Mouse (Mus musculus) CH12.LX (cell line): ENCODE measurements at regions not wholly inside any gene's neighbourhood (a gene's known extent, or its start where the extent isn't known, plus 50 kb on each side); places are given as distances from the start of the nearest gene placed in this dataset.

Experiments used
- DNase-seq: peaks from one replicate; pipeline ENCODE4 v3.0.0-alpha.2; 2013; ENCODE audit errors: extremely low read depth
- H3K27ac ChIP-seq: 2 replicates; pipeline ENCODE4 v1.5.1; 2012; ENCODE audit warnings: low read depth, mild to moderate bottlenecking, control low read depth, moderate library complexity; ENCODE audit not compliant: insufficient read depth
- H3K27me3 ChIP-seq: replicated peaks from 2 replicates; pipeline ENCODE3; 2012; ENCODE audit warnings: inconsistent platforms
- H3K36me3 ChIP-seq, 2 experiments: replicated peaks in 1 of 2; 2 replicates each; pipeline versions ENCODE3 to v1.6.1; 2012; ENCODE audit warnings: inconsistent platforms in 1 of 2, low read length in 1 of 2, mild to moderate bottlenecking in 1 of 2, mixed read lengths in 1 of 2, moderate library complexity in 1 of 2; ENCODE audit not compliant: control insufficient read depth in 1 of 2, insufficient read depth in 1 of 2
- H3K4me1 ChIP-seq, 2 experiments: 2 replicates each; pipeline ENCODE4 v1.6.1; 2012; ENCODE audit warnings: inconsistent platforms in 1 of 2, moderate library complexity in 1 of 2; ENCODE audit not compliant: insufficient read depth in 2 of 2, control insufficient read depth in 1 of 2
- H3K4me2 ChIP-seq: 2 replicates; pipeline ENCODE4 v1.6.1; 2012; ENCODE audit warnings: low read depth, mild to moderate bottlenecking, control low read depth; ENCODE audit not compliant: poor library complexity, insufficient read depth, severe bottlenecking
- H3K4me3 ChIP-seq, 3 experiments: fragments of 150-350 bp in 1 of 3; sonication (generic) in 1 of 3; replicated peaks in 1 of 3; 2 replicates each; pipeline versions ENCODE3 to v1.5.1; 2011 to 2012; ENCODE audit warnings: low read depth in 2 of 3, low read length in 2 of 3, mild to moderate bottlenecking in 2 of 3, moderate library complexity in 2 of 3, control low read depth in 1 of 3, improper control_type of control experiment in 1 of 3, inconsistent platforms in 1 of 3, mixed read lengths in 1 of 3; ENCODE audit not compliant: poor library complexity in 1 of 3
- H3K79me2 ChIP-seq: replicated peaks from 2 replicates; pipeline ENCODE4 v1.6.1; 2012; ENCODE audit warnings: mild to moderate bottlenecking, moderate library complexity; ENCODE audit not compliant: control insufficient read depth, poor library complexity, insufficient read depth, severe bottlenecking; ENCODE audit errors: extremely low read depth
- H3K9ac ChIP-seq: 2 replicates; pipeline ENCODE4 v1.6.1; 2012; ENCODE audit warnings: low read depth, mild to moderate bottlenecking, control low read depth, moderate library complexity; ENCODE audit not compliant: insufficient read depth
- H3K9me3 ChIP-seq: replicated peaks from 2 replicates; pipeline ENCODE3; 2012; ENCODE audit warnings: low read length, inconsistent platforms, mixed read lengths
- HCFC1 ChIP-seq: IDR thresholded peaks from 2 replicates; pipeline ENCODE4 v1.6.1; 2012; ENCODE audit warnings: low read depth, mild to moderate bottlenecking, inconsistent platforms, low read length, improper control_type of control experiment
- JUN ChIP-seq: IDR thresholded peaks from 2 replicates; pipeline ENCODE4 v1.6.1; 2011; ENCODE audit warnings: low read depth, mild to moderate bottlenecking, low read length, improper control_type of control experiment, moderate library complexity; ENCODE audit not compliant: insufficient read depth
- MAZ ChIP-seq: IDR thresholded peaks from 2 replicates; pipeline ENCODE4 v1.6.1; 2012; ENCODE audit warnings: low read depth, mild to moderate bottlenecking, inconsistent platforms, low read length, improper control_type of control experiment, moderate library complexity
- MEF2A ChIP-seq: IDR thresholded peaks from 2 replicates; pipeline ENCODE4 v1.6.1; 2014; ENCODE audit warnings: low read depth, mild to moderate bottlenecking, inconsistent platforms, low read length, improper control_type of control experiment, borderline replicate concordance
- RCOR1 ChIP-seq: conservative IDR thresholded peaks from 2 replicates; pipeline ENCODE4 v1.6.1; 2012; ENCODE audit warnings: low read depth, mild to moderate bottlenecking, inconsistent platforms, low read length, improper control_type of control experiment
- UBTF ChIP-seq: IDR thresholded peaks from 2 replicates; pipeline ENCODE4 v1.6.1; 2012; ENCODE audit warnings: low read depth, mild to moderate bottlenecking, inconsistent platforms, low read length, improper control_type of control experiment, moderate library complexity
- USF1 ChIP-seq: IDR thresholded peaks from 2 replicates; pipeline ENCODE4 v1.6.1; 2014; ENCODE audit warnings: low read depth, mild to moderate bottlenecking, inconsistent platforms, low read length, improper control_type of control experiment
- USF2 ChIP-seq: conservative IDR thresholded peaks from 2 replicates; pipeline ENCODE4 v1.6.1; 2011; ENCODE audit warnings: low read depth, low read length, improper control_type of control experiment
- ZKSCAN1 ChIP-seq: IDR thresholded peaks from 2 replicates; pipeline ENCODE4 v1.6.1; 2012; ENCODE audit warnings: low read depth, inconsistent platforms, low read length, improper control_type of control experiment, borderline replicate concordance
- dilution Hi-C: fragments of 300-500 bp; cut with MboI; formaldehyde crosslinking; loops from 2 replicates; pipeline ENCODE4 v1.14.3; 2020; ENCODE audit warnings: low sequenced_read_pairs; ENCODE audit not compliant: extremely low pct_unique_long_range_greater_than_20kb, extremely low pct_ligation_motif_present
- in situ Hi-C: fragments of 300-500 bp; cut with MboI; formaldehyde crosslinking; loops from 3 replicates; pipeline ENCODE4 v1.14.3; 2019; ENCODE audit warnings: low sequenced_read_pairs, low pct_ligation_motif_present, low pct_unique_long_range_greater_than_20kb, mixed read lengths

GRCm38 (mm10) chr14:48352825-48353224 lies 93.1 kb upstream of the Tmem260 start:
- Histone ChIP-seq H3K9me3 (no peaks in the 10 kb centered on the region), H3K79me2 (no peaks in the 10 kb centered on the region), H3K4me2 (no peak overlapping the region), H3K36me3 (no peaks in the 10 kb centered on the region), H3K9ac (no peak overlapping the region), H3K27ac (no peak overlapping the region), H3K27me3 (no peaks in the 10 kb centered on the region), H3K4me1 (no peaks in the 10 kb centered on the region; a peak in 1 of 4 replicates), H3K4me3 (no peak overlapping the region)
- no peak for TF ChIP-seq MAZ
- no peak for TF ChIP-seq JUN
- no peak for TF ChIP-seq ZKSCAN1
- TF ChIP-seq UBTF, result no peak
- no peak for DNase-seq
- dilution Hi-C loops (no loop called here), in situ Hi-C loops (loop anchor here (25.0 kb wide), 1 partner anchor 766 kb away; no protein-coding TSS in a partner anchor)

GRCm38 (mm10) chr14:48354176-48354575 lies 91.7 kb upstream of the Tmem260 start:
- Histone ChIP-seq H3K27ac (no peak overlapping the region), H3K9me3 (no peaks in the 10 kb centered on the region), H3K9ac (no peak overlapping the region), H3K4me1 (no peaks in the 10 kb centered on the region; a peak in 1 of 4 replicates), H3K36me3 (no peaks in the 10 kb centered on the region), H3K27me3 (no peaks in the 10 kb centered on the region), H3K79me2 (no peaks in the 10 kb centered on the region), H3K4me3 (no peak overlapping the region), H3K4me2 (no peak overlapping the region)
- dilution Hi-C loops, result no loop called here
- in situ Hi-C loops, result loop anchor here (25.0 kb wide), 1 partner anchor 767 kb away; no protein-coding TSS in a partner anchor
- no peak for DNase-seq
- TF ChIP-seq MEF2A (no peak), HCFC1 (no peak), JUN (no peak)

- no peak overlapping the region for H3K9ac ChIP-seq
- in situ Hi-C loops, result loop anchor here (5.0 to 25.0 kb wide), 2 partner anchors 600 to 770 kb away; no protein-coding TSS in a partner anchor
- TF ChIP-seq RCOR1 (no peak), USF2 (peak; percentile 17; the same call in 1 of the 2 replicates), HCFC1 (no peak), USF1 (peak; percentile 32; the same call in 1 of the 2 replicates)
- TF ChIP-seq, all 38 proteins: peak for 2
- 0 out of 2 replicates have a peak overlapping the region, but pooled peaks have one; percentile 4 for H3K4me2 ChIP-seq
- H3K9me3 ChIP-seq, result no peaks in the 10 kb centered on the region
- H3K4me1 ChIP-seq, result no peaks in the 10 kb centered on the region; a peak in 1 of 4 replicates
- no peak for DNase-seq
- H3K27me3 ChIP-seq, result no peaks in the 10 kb centered on the region
- dilution Hi-C loops, result no loop called here
- no peak overlapping the region for H3K4me3 ChIP-seq
- H3K27ac ChIP-seq, result no peak overlapping the region
- H3K79me2 ChIP-seq, result no peaks in the 10 kb centered on the region
- no peaks in the 10 kb centered on the region for H3K36me3 ChIP-seq
Observed at GRCm38 (mm10) chr14:48357441-48357840, 88.5 kb upstream of the Tmem260 start.
